Mouse (Mus musculus): ENCODE measurements around the gene Gm28897. TPM values are rescaled to one million over a fixed set of nuclear protein-coding genes. Genes with fewer than 3 reads are reported as not detected.
"Not testable (repeated sequence)": the region's sequence is repeated elsewhere in the genome, so short reads cannot be mapped to it uniquely, and the experiment has no call there.

Gm28897 gene
- polyA plus RNA-seq (2015; fragmentation: Nextera tagmentation; extraction: Ambion mirVana) = not detected in 2 replicates

DNA sequence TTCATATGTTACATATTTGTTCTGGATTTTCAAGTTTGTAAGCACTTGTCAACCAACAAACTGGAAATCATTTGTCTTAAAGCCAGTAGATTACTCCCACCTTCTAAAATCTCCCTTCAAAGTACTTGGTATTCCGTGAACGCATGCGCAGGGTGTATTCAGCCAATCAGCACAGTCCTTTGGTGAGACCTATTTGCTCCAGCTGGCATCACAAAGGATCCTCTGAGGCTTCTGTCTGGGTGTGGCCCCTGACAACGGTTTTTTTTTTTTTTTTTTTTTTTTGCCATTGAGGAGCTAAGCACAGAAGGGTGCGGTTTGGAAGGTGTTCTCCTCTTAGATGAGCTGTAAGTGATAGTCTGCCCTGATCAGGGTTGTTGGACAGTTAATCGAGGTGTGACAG, at the start of gene Gm28897:
Gene Gm28897, plus strand, starts transcription at position 301 of the 400 bp plus-strand sequence.
- no CpG with 5 or more reads among the region's 6 CpGs for WGBS
- not testable (repeated sequence) for DNase-seq (ENCODE audit: low spot score)

More for the DNA sequence above, at the start of gene Gm28897:
- H3K36me3 ChIP-seq (ENCODE audit: insufficient read depth, low read length); H3K9me3 ChIP-seq (ENCODE audit: low read length); ATAC-seq; H3K4me1 ChIP-seq (ENCODE audit: insufficient read depth, low read depth, low read length); H3K4me3 ChIP-seq (ENCODE audit: low read depth, low read length); H3K27me3 ChIP-seq (replicated peaks; ENCODE audit: insufficient read depth, low read length); H3K4me2 ChIP-seq (replicated peaks; ENCODE audit: low read depth, low read length); H3K27ac ChIP-seq (ENCODE audit: low read length); H3K9ac ChIP-seq (replicated peaks; ENCODE audit: low read depth): not testable (repeated sequence)

All from lung, postnatal 0 days (tissue).